Mouse (Mus musculus) urinary bladder, postnatal 10 days (tissue): ENCODE measurements around the gene Slf2.
A peak's percentile ranks its signal among the peaks of the same experiment; 100 is the strongest.

Source experiments
- DNase-seq: peaks from one replicate; pipeline ENCODE4 v3.0.0; 2022; ENCODE audit warnings: low spot score

Slf2 gene

GRCm38 (mm10) chr19:44908836-44909460 is 22.0 kb upstream of the Slf2 start:
- no peak for DNase-seq

GRCm38 (mm10) chr19:44914481-44915249 is 16.3 kb upstream of the Slf2 start:
- no peak for DNase-seq

GRCm38 (mm10) chr19:44918171-44918570 is 12.8 kb upstream of the Slf2 start:
- DNase-seq: no peak

- no peak for DNase-seq
Measured at GRCm38 (mm10) chr19:44921466-44922139, 9.3 kb upstream of the Slf2 start.

GRCm38 (mm10) chr19:44922521-44922920 is 8.4 kb upstream of the Slf2 start:
- no peak for DNase-seq

GRCm38 (mm10) chr19:44924699-44925098 is 6.3 kb upstream of the Slf2 start:
- no peak for DNase-seq

- no peak for DNase-seq
Measured at GRCm38 (mm10) chr19:44926781-44927180, 4.2 kb upstream of the Slf2 start.

- DNase-seq: no peak
Measured at GRCm38 (mm10) chr19:44927250-44927649, 3.7 kb upstream of the Slf2 start.

GRCm38 (mm10) chr19:44928185-44928584 is 2.8 kb upstream of the Slf2 start:
- DNase-seq: no peak

- no peak for DNase-seq
Measured at GRCm38 (mm10) chr19:44929251-44929650, 1.7 kb upstream of the Slf2 start.

GRCm38 (mm10) chr19:44929663-44930062 is 1.3 kb upstream of the Slf2 start:
- no peak for DNase-seq

GRCm38 (mm10) chr19:44930122-44930521 is 829 bp upstream of the Slf2 start:
- DNase-seq: no peak

GRCm38 (mm10) chr19:44931454-44931759 is 456 bp downstream of the Slf2 start:
- peak; percentile 35 for DNase-seq

GRCm38 (mm10) chr19:44932051-44932450 is 1.1 kb downstream of the Slf2 start:
- DNase-seq: no peak

- DNase-seq: no peak
Measured at GRCm38 (mm10) chr19:44933136-44933535, 2.2 kb downstream of the Slf2 start.

GRCm38 (mm10) chr19:44959633-44960032 is 28.7 kb downstream of the Slf2 start:
- no peak for DNase-seq

- DNase-seq: no peak
Measured at GRCm38 (mm10) chr19:44965978-44966377, 35.0 kb downstream of the Slf2 start.

GRCm38 (mm10) chr19:44968329-44968728 is 37.4 kb downstream of the Slf2 start:
- no peak for DNase-seq

- DNase-seq: no peak
Measured at GRCm38 (mm10) chr19:44976636-44977035, 45.7 kb downstream of the Slf2 start.

- no peak for DNase-seq
Measured at GRCm38 (mm10) chr19:44977148-44977547, 46.2 kb downstream of the Slf2 start.

GRCm38 (mm10) chr19:44980787-44981186 is 49.8 kb downstream of the Slf2 start:
- no peak for DNase-seq

GRCm38 (mm10) chr19:44982477-44983115 is 51.6 kb downstream of the Slf2 start:
- DNase-seq: no peak

GRCm38 (mm10) chr19:44983366-44983765 is 52.4 kb downstream of the Slf2 start:
- DNase-seq: no peak
